Mouse (Mus musculus) heart, postnatal 0 days (tissue): ENCODE data around the gene Cacng4.

Experiments
- CTCF ChIP-seq: IDR thresholded peaks from 2 replicates; pipeline ENCODE4 v1.5.1; 2016; ENCODE audit warnings: antibody characterized with exemption, control low read depth, low read depth
- EP300 ChIP-seq: IDR thresholded peaks from 2 replicates; pipeline ENCODE4 v1.6.1; 2016; ENCODE audit warnings: antibody characterized with exemption, low read depth

- TF ChIP-seq CTCF (peak; percentile 14; the same call in 1 of the 2 replicates), EP300 (no peak)
These were observed 31.5 kb downstream of the Cacng4 start for GRCm38 (mm10) chr11:107762688-107763460.
